Mouse (Mus musculus): ENCODE results near the gene Gm4565. TPM values are rescaled to one million over a fixed set of nuclear protein-coding genes. Genes with fewer than 3 reads are reported as not detected.
"Not testable (repeated sequence)": the region's sequence is repeated elsewhere in the genome, so short reads cannot be mapped to it uniquely, and the experiment has no call there.

Gm4565 gene
- not detected for total RNA-seq (2022)

- DNase-seq, result not testable (repeated sequence)
These were observed at the start of gene Gm4565 for GRCm38 (mm10) chr7:22588027-22588426. Gene Gm4565 (minus strand): TSS chr7:22588127.

GRCm38 (mm10) chr7:22565243-22565642 is 22.7 kb downstream of the Gm4565 start, which contains the start of gene Gm4201:
Gene Gm4201 (minus strand): TSS chr7:22565343.
- DNase-seq, result not testable (repeated sequence)

GRCm38 (mm10) chr7:22534787-22535186 is 53.1 kb downstream of the Gm4565 start, which contains the start of gene Gm8677:
Gene Gm8677 (minus strand): TSS chr7:22534887.
- DNase-seq, result not testable (repeated sequence)

Other genes starting within 250 kb of the Gm4565 start
- not detected for gene Gm8660, start 217.1 kb downstream of the Gm4565 start, total RNA-seq (2022)
- gene Vmn1r148, start 174.5 kb downstream of the Gm4565 start, total RNA-seq (2022), result not detected
- not detected for gene Vmn1r149, start 149.9 kb downstream of the Gm4565 start, total RNA-seq (2022)
- gene Gm10665, start 124.1 kb downstream of the Gm4565 start, total RNA-seq (2022), result not detected
- not detected for gene Vmn1r151, start 88.4 kb downstream of the Gm4565 start, total RNA-seq (2022)
- gene Vmn1r152, start 65.2 kb downstream of the Gm4565 start, total RNA-seq (2022), result not detected
- gene Gm8677, start 53.2 kb downstream of the Gm4565 start, total RNA-seq (2022), result not detected
- gene Gm4201, start 22.8 kb downstream of the Gm4565 start, total RNA-seq (2022), result not detected
- gene Vmn1r155, start 69.9 kb upstream of the Gm4565 start, total RNA-seq (2022), result not detected
- not detected for gene Gm8693, start 104.2 kb upstream of the Gm4565 start, total RNA-seq (2022)
- gene Gm4567, start 131.6 kb upstream of the Gm4565 start, total RNA-seq (2022), result not detected
- gene Vmn1r157, start 173.6 kb upstream of the Gm4565 start, total RNA-seq (2022), result not detected
- gene Vmn1r158, start 202.7 kb upstream of the Gm4565 start, total RNA-seq (2022), result not detected

All from adrenal gland, adult 8-10 months (tissue).